Mouse (Mus musculus): ENCODE measurements at regions not wholly inside any gene's neighbourhood (a gene's known extent, or its start where the extent isn't known, plus 50 kb on each side); places are given as distances from the start of the nearest gene placed in this dataset.
A peak's percentile ranks its signal among the peaks of the same experiment; 100 is the strongest.

DNA sequence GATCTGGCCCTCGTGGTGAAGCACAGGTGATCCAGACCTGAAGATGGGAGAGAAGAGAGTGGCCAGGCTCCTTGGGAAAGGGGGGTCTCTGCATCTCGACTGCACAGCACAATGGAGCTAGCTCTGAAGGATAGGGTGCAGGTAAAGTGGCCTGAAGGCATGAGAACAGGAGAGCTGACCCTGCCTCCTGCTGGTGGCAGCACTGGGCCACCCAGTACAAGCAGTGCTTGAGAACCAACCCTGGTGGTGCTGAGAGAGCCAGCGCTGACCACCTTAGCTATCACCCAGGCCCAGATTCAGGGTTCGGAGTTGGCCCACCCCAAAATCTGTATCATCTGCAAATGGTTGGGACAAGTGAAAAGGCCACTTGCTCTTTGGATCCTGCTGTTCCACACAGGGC, 66.2 kb downstream of the A730009L09Rik start:
- DNase-seq: no peak

GRCm38 (mm10) chr16:84583323-84583722, 68.4 kb downstream of the A730009L09Rik start:
- no peak for DNase-seq

DNA sequence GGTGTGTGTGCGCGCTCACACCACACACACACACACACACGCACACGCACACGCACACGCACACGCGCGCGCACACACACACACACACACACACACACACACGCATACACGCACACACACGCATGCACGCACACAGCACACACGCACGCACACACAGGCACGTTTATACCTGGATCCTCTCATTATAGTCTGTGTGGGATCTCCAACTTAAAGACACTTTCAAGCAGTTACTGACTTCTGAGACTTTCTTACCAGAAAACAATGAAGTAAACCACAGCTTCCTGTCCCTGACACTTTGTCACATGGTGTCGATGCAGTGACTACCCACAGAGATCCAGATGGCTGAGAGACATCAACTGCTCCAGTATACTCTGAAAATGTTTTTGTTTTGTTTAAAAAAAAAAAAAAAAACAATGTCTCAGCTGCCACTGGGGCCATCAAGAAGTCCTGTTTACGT, 68.9 kb downstream of the A730009L09Rik start:
- no peak for DNase-seq

DNA sequence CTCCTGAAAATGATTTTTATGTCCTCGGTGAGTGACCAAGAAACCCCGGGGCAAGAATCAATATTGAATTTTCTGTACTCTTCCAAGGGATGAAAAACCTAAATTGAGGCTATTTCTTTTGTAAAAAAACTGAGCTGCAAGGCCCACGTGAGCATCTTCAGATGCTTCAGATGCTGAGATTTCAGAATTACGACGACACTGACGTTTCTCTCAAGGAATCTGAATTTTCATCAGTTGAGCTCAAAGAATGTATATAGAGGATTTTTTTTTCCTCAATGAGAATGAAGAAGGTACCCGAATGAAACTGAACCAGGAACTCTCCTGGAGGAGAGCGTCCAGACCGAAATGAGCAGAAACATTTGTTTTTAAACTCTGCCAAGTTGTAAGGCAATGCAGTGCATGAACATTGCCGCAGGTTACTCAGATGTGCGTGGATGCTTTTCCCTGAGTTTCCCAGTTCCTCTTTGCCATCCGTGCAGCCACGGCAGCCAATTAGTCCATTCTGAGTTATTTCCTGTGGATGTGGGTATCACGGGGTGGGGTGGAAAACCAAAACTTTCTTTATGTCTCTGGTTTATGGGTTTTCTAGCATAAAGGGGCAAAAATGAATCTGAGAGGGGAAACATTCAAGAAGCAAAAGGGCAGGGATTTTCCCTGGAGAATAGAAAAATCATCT, 69.9 kb downstream of the A730009L09Rik start:
- DNase-seq: no peak

DNA sequence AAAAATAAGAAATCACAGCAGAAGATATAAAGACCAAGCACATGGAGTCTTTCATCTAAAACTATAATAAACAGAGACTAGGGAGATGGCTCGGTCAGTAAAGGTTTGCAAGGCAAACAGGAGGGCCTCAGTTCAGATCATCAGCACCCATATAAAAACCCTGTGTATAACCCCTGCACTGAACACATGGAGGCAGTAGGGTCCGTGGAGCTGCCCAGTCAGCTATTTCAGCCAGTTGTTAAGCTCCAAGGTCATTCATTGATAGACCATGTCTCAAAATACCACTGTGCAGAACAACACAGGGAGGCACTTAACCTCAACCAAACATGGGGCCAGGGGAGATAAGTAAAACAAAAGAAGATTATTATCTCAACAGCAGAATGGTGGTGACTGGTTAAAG, 78.1 kb downstream of the A730009L09Rik start:
- no peak for DNase-seq

DNA sequence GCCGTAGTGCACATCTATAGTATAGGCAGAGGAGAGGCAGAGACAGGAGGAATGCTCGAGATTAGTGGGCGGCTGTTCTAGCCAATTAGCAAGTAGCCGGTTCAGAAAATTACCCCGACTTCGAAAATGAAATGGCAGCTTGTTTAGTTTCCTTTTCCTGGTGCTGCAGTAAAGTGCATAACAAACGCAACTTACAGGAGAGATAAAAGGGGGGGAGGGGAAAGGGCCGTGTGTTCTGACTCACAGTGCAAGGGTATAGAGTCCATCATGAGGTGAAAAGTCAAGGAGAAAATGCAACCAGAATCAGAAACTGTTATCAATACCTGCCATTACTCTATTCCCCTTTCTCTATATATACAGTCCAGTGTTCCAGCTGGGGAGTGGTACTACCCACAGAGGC, 88.0 kb downstream of the A730009L09Rik start:
- no peak for DNase-seq

- DNase-seq: no peak
These were observed 88.7 kb downstream of the A730009L09Rik start for GRCm38 (mm10) chr16:84603465-84604205.

- DNase-seq: no peak
These were observed 89.5 kb downstream of the A730009L09Rik start for GRCm38 (mm10) chr16:84604272-84604975.

DNA sequence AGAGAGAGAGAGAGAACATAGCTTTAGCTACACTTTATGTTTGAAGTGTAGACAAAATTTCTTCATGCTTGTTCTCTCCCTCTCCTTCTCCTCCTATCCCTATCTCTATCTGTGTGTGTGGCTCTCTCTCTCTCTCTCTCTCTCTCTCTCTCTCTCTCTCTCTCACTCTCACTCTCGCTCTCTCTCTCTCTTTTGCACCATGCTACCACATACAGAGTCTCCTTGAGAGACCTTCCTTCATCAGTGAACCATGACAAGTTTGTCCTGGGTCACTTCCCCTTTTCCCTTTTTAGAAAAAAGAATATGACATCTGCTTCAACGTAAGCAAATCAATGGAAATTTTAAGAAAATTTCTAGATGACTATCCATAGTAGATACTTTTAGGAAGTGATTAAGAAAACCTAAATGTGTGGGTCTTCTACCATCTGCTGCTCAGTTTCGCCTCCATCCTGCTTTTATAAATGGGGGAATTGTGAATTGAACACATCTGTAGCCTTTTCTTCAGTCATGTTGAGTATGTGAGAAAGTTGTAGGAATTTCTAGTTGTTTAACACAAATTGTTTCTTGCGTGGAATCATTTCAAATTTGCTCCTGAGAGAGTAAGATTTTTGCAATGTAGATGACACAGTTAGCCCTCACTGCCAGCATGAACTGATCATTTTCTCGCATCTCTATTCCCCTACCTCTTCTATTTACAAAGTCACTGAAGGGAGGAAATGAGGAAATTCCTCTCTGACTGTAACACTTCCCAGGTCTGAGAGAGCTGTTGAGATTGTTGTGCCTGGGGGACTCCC, 91.3 kb downstream of the A730009L09Rik start:
- DNase-seq: no peak

- no peak for DNase-seq
These were observed 91.8 kb downstream of the A730009L09Rik start for GRCm38 (mm10) chr16:84606804-84607095.

DNA sequence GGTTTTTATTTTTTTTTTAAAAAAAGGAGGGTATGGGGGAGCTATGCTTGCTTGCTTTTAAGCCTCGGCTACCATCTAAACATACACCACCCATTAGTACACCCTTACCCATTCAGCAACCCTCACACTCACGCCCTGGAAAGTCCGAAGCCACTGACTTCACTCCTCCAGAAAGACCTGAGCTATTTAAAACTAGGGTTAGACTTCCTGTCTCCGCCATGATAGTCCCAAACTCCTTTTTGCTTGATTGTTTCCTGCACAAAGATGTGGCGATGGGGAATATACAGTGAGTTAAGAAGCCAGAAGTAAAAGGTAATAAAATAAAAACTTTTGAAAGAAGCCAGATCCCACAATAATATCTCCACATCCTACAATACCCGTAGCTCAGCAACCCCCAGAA, 92.6 kb downstream of the A730009L09Rik start:
- no peak for DNase-seq

GRCm38 (mm10) chr16:84615683-84616082, 100.8 kb downstream of the A730009L09Rik start:
- no peak for DNase-seq

- DNase-seq: no peak
These were observed 101.2 kb downstream of the A730009L09Rik start for GRCm38 (mm10) chr16:84616132-84616531.

- no peak for DNase-seq
These were observed 103.5 kb downstream of the A730009L09Rik start for GRCm38 (mm10) chr16:84618379-84618778.

GRCm38 (mm10) chr16:84619876-84620275, 105.0 kb downstream of the A730009L09Rik start:
- no peak for DNase-seq

DNA sequence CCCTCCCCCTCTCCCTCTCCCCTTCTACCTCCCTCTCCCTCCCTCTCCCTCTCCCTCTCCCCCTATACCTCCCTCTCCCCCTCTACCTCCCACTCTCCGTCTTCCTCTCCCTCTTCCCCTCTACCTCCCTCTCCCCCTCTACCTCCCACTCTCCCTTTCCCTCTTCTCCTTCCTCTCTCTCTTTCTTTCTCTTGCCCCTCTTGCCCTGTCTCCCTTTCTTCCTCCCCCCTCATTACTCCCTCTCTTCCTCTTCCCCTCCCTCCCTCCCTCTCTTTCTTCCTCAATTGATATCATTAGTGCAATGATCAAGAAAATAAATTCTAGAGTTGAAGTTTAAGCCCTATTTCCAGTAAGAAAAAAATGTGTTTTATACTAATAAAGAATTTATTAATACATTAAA, 105.9 kb downstream of the A730009L09Rik start:
- no peak for DNase-seq

- peak; percentile 22 for DNase-seq
These were observed 106.5 kb downstream of the A730009L09Rik start for GRCm38 (mm10) chr16:84621300-84622031.

GRCm38 (mm10) chr16:84623346-84624085, 108.6 kb downstream of the A730009L09Rik start:
- no peak for DNase-seq

DNA sequence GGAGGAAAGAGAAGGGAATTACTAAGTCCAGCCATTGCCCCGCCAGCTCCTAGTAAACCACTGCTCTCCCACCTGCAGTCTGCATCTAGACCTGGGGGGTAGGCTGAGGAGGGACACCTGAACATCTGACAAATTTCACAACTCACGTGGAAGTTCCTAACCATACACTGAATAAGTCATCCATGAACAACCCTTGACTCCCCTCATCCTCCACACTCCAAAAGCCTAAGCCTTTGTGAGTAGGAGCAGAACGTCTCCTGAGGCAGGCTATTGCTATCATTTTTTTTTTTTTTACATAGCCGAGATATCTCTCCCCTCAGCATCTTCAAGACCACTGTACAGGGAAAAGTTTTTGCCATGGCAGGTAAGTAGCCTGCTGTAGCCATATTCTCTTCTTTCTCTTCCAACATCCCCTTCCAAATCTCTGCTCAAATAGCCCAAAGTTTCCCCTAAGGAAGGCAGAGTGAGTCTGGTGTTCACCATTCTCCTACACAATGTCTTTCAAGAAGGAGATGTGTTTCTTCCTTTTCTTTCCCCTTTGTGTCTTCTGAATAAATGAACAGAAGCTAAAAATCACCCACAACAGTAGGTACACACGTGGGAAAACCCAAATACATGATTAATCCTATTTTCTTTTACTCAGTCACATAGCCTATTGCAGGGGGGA, 109.7 kb downstream of the A730009L09Rik start:
- DNase-seq: no peak

GRCm38 (mm10) chr16:84625110-84625722, 110.3 kb downstream of the A730009L09Rik start:
- no peak for DNase-seq

Measured in heart, postnatal 4 days (tissue).